Mouse (Mus musculus) megakaryocyte progenitor cell, adult 5-6 weeks (primary cell): ENCODE measurements at regions not wholly inside any gene's neighbourhood (a gene's known extent, or its start where the extent isn't known, plus 50 kb on each side); places are given as distances from the start of the nearest gene placed in this dataset.

Experiments
- ATAC-seq: replicated peaks from 2 replicates; pipeline ENCODE4 v1.8.0; 2016; ENCODE audit warnings: mild to moderate bottlenecking, moderate TSS enrichment, inconsistent platforms; ENCODE audit not compliant: poor library complexity

GRCm38 (mm10) chr15:41154551-41155151, 1020.5 kb downstream of the 9330182O14Rik start:
- ATAC-seq, result peak; percentile 55

- ATAC-seq, result peak; percentile 61
These were observed 1021.0 kb downstream of the 9330182O14Rik start for GRCm38 (mm10) chr15:41155169-41155638.

- no peak for ATAC-seq
These were observed 1023.6 kb downstream of the 9330182O14Rik start for GRCm38 (mm10) chr15:41157802-41158201.

- ATAC-seq, result no peak
These were observed 1028.1 kb downstream of the 9330182O14Rik start for GRCm38 (mm10) chr15:41162268-41162667.

- peak; percentile 90 for ATAC-seq
These were observed 1028.6 kb downstream of the 9330182O14Rik start for GRCm38 (mm10) chr15:41162793-41163192.

- ATAC-seq, result peak; percentile 94
These were observed 1029.6 kb downstream of the 9330182O14Rik start for GRCm38 (mm10) chr15:41163643-41164358.

- no peak for ATAC-seq
These were observed 1031.4 kb downstream of the 9330182O14Rik start for GRCm38 (mm10) chr15:41165534-41165933.

- ATAC-seq, result no peak
These were observed 1056.6 kb downstream of the 9330182O14Rik start for GRCm38 (mm10) chr15:41190792-41191191.

- ATAC-seq, result 0 out of 2 replicates have a peak, but pooled peaks have one; percentile 29
These were observed 1059.1 kb downstream of the 9330182O14Rik start for GRCm38 (mm10) chr15:41193240-41193639.

- ATAC-seq, result no peak
These were observed 1089.6 kb downstream of the 9330182O14Rik start for GRCm38 (mm10) chr15:41223801-41224200.

GRCm38 (mm10) chr15:41232406-41233060, 1098.4 kb downstream of the 9330182O14Rik start:
- no peak for ATAC-seq
